Mouse (Mus musculus) stomach, embryonic 16.5 days (tissue): ENCODE results near the gene Arrb1. TPM values are rescaled to one million over a fixed set of nuclear protein-coding genes. Genes with fewer than 3 reads are reported as not detected.
A peak's percentile ranks its signal among the peaks of the same experiment; 100 is the strongest.

Experiments used
- ATAC-seq: fragments of 200-750 bp; cut with Nextera tagmentation; 2 replicates; pipeline ENCODE4 v1.8.0; 2017; ENCODE audit warnings: moderate number of reproducible peaks, moderate TSS enrichment; ENCODE audit not compliant: insufficient read depth, low FRiP score
- H3K27ac ChIP-seq: fragments of 300-500 bp; sonication (generic); 2 replicates; pipeline ENCODE4 v1.5.1; 2014; ENCODE audit warnings: low read length
- H3K27me3 ChIP-seq: fragments of 300-500 bp; sonication (generic); 2 replicates; pipeline ENCODE4 v1.6.1; 2014; ENCODE audit warnings: low read length, control low read depth, mixed read lengths; ENCODE audit not compliant: control insufficient read depth, insufficient read depth
- H3K36me3 ChIP-seq: fragments of 300-500 bp; sonication (generic); 2 replicates; pipeline ENCODE4 v1.6.1; 2014; ENCODE audit warnings: low read length; ENCODE audit not compliant: control insufficient read depth, insufficient read depth
- H3K4me1 ChIP-seq: fragments of 300-500 bp; sonication (generic); 2 replicates; pipeline ENCODE4 v1.6.1; 2014; ENCODE audit warnings: low read length, control low read depth, mixed read lengths; ENCODE audit not compliant: control insufficient read depth, insufficient read depth
- H3K4me2 ChIP-seq: fragments of 300-500 bp; sonication (generic); 2 replicates; pipeline ENCODE4 v1.6.1; 2014; ENCODE audit warnings: low read depth, low read length, mixed read lengths
- H3K4me3 ChIP-seq: fragments of 300-500 bp; sonication (generic); replicated peaks from 2 replicates; pipeline ENCODE4 v1.5.1; 2014; ENCODE audit warnings: mild to moderate bottlenecking, low read length
- H3K9ac ChIP-seq: fragments of 300-500 bp; sonication (generic); 2 replicates; pipeline ENCODE4 v1.6.1; 2014; ENCODE audit warnings: low read length
- H3K9me3 ChIP-seq: fragments of 300-500 bp; sonication (generic); replicated peaks from 2 replicates; pipeline ENCODE4 v1.6.1; 2016; ENCODE audit warnings: low read length, control low read depth; ENCODE audit not compliant: control insufficient read depth
- WGBS: fragments of 180-500 bp; shearing (Covaris S2); extraction: QIAGEN DNeasy Blood & Tissue Kit; methylation state at CpG from one replicate; pipeline ENCODE4 v1.1.7; 2014; 5-methylcytosine and 5-hydroxymethylcytosine counted together
- polyA plus RNA-seq: library from polyadenylated mRNA; unstranded; fragments of >200 nt; fragmentation: Nextera tagmentation; extraction: Ambion mirVana; gene quantifications from 2 replicates; pipeline ENCODE4 v1.2.1, GENCODE M21; 2015

Gene Arrb1
- polyA plus RNA-seq, 1 experiment from 2014 or later: 13.6 TPM

DNA sequence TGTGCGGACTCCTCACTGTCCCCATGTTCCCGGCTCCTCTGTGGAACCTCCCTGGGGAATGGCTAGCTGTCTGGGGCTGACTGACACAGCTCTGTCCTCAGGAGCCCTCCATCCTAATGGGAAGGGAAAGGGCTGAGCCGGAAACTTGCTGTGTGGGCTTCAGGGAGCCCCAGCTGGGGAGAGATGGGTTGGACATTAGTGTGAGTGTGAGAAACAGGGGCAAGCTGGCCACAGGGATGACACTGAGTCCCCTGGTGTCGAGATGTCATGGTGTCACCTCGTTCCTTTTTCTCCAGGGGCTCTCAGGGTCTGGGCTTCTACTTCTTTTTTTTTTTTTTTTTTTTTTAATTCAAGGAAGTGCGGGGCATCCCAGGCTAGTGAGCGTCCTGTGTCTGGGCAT lies 47.0 kb downstream of the Arrb1 start:
- H3K27ac ChIP-seq: no peak overlapping the region
- H3K36me3 ChIP-seq: no peaks in the 10 kb centered on the region
- no peak overlapping the region for H3K9ac ChIP-seq
- H3K27me3 ChIP-seq: no peaks in the 10 kb centered on the region
- no peak for ATAC-seq
- H3K4me2 ChIP-seq: no peak overlapping the region
- no peak overlapping the region for H3K4me3 ChIP-seq
- no peaks in the 10 kb centered on the region for H3K9me3 ChIP-seq
- 66% methylated on average over 7 of the region's 7 CpGs for WGBS
- H3K4me1 ChIP-seq: no peaks in the 10 kb centered on the region

- H3K4me2 ChIP-seq: no peak overlapping the region
- 63% methylated on average over 4 of the region's 4 CpGs for WGBS
- no peaks in the 10 kb centered on the region for H3K9me3 ChIP-seq
- no peak overlapping the region for H3K9ac ChIP-seq
- no peaks in the 10 kb centered on the region for H3K4me1 ChIP-seq
- H3K4me3 ChIP-seq: no peak overlapping the region
- no peak for ATAC-seq
- no peak overlapping the region for H3K27ac ChIP-seq
- no peaks in the 10 kb centered on the region for H3K27me3 ChIP-seq
- no peaks in the 10 kb centered on the region for H3K36me3 ChIP-seq
Measured at GRCm38 (mm10) chr7:99582867-99583266, 47.6 kb downstream of the Arrb1 start.

DNA sequence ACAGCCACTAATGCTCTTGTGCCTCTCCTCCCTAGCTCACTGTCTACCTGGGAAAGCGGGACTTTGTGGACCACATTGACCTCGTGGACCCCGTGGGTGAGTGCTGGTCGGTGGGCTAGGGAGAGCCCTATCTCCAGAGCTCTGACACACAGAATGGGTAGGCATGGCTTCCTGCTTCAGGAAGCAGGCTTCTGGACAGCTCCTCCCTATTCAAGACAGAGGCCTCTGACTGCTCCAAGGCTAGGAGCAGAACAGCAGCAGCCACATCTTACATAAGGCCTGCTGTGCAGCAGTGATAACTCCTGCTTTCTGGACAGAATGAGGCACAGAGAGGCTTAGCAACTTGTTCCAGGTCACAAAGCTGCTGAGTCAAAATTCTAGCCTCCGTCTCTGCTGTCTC lies 48.4 kb downstream of the Arrb1 start:
- H3K27ac ChIP-seq: no peak overlapping the region
- H3K36me3 ChIP-seq: no peaks in the 10 kb centered on the region
- ATAC-seq: no peak
- H3K9ac ChIP-seq: no peak overlapping the region
- H3K4me3 ChIP-seq: no peak overlapping the region
- H3K27me3 ChIP-seq: no peaks in the 10 kb centered on the region
- H3K9me3 ChIP-seq: no peaks in the 10 kb centered on the region
- WGBS: 76% methylated on average over 5 of the region's 5 CpGs
- H3K4me1 ChIP-seq: no peaks in the 10 kb centered on the region
- no peak overlapping the region for H3K4me2 ChIP-seq

DNA sequence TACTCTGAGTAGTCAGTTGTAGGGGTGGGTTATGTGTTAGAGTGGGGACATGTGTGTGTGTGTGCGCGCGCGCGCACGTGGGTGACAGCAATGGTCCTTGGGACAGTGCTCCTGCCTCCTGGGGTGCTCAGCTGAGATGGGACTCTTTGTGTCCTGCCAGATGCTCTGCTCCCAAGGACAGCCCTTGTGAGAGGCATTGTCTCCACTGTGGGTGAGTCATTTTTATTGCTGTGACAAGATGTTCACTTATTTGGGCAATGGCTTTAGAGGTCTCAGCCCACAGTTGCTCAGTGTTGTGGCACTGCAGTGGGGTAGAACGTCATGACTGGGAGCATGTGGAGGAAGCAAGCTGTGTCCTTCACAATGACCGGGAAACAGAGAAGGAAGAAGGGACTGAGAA lies 50.7 kb downstream of the Arrb1 start:
- Histone ChIP-seq H3K27ac (no peak overlapping the region), H3K4me3 (no peak overlapping the region), H3K27me3 (no peaks in the 10 kb centered on the region), H3K4me2 (no peak overlapping the region), H3K9ac (no peak overlapping the region), H3K9me3 (no peaks in the 10 kb centered on the region), H3K4me1 (no peaks in the 10 kb centered on the region), H3K36me3 (no peaks in the 10 kb centered on the region)
- no peak for ATAC-seq
- WGBS: 90% methylated on average over 8 of the region's 8 CpGs

DNA sequence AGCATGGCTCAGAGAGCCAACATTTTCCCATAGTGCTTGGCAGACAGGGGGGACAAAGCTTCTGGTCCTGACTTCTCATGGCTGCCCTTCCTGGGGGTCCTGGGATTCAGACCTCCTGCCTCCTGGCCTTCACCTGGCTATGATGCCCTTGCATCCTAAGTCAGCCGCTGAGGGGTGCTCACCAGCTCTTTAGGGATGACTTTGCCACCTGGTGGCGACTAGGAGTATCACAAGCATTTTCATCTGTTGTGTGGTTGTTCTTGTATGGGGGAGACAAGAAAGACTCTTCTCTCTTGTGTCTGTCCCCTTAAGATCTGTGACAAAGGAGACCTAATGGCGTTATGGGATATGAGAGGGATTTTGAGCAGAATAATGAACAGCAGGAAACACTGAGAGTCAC lies 54.8 kb downstream of the Arrb1 start:
- Histone ChIP-seq H3K4me1 (no peaks in the 10 kb centered on the region; the same call in 1 of the 2 replicates), H3K36me3 (no peaks in the 10 kb centered on the region), H3K4me3 (no peak overlapping the region), H3K27me3 (no peaks in the 10 kb centered on the region), H3K9ac (no peak overlapping the region), H3K9me3 (no peaks in the 10 kb centered on the region), H3K4me2 (no peak overlapping the region), H3K27ac (no peak overlapping the region)
- 19% methylated on average over 3 of the region's 3 CpGs for WGBS
- ATAC-seq: no peak

GRCm38 (mm10) chr7:99590646-99591045 lies 55.4 kb downstream of the Arrb1 start:
- no peak overlapping the region for H3K27ac ChIP-seq
- H3K9me3 ChIP-seq: no peaks in the 10 kb centered on the region
- no peaks in the 10 kb centered on the region; the same call in 1 of the 2 replicates for H3K4me1 ChIP-seq
- H3K4me2 ChIP-seq: no peak overlapping the region
- no peak overlapping the region for H3K9ac ChIP-seq
- no peaks in the 10 kb centered on the region for H3K27me3 ChIP-seq
- ATAC-seq: no peak
- H3K36me3 ChIP-seq: no peaks in the 10 kb centered on the region
- 82% methylated on average over 5 of the region's 5 CpGs for WGBS
- H3K4me3 ChIP-seq: no peak overlapping the region

DNA sequence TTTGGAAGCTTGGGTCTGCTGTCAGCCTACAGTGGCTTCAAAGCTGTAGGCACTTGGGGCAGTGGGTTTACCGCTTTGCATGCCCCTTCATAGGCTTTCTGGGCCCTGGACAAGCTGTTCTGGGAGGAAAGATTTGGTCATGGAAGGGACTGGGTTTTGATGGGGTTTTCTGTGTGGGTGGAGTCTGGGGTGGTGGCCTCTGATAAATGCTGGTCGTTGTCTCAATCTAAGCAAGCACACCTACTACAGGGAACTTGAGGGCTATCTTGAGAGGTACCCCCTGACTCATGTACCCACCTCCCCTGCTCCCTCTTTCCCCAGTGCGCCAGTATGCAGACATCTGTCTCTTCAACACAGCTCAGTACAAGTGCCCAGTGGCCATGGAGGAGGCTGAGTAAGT lies 57.4 kb downstream of the Arrb1 start:
- ATAC-seq: no peak

GRCm38 (mm10) chr7:99593868-99594803 lies 58.9 kb downstream of the Arrb1 start:
- H3K27ac ChIP-seq: no peak overlapping the region
- WGBS: 79% methylated on average over 15 of the region's 15 CpGs
- H3K36me3 ChIP-seq: no peaks in the 10 kb centered on the region
- no peak overlapping the region for H3K4me2 ChIP-seq
- H3K27me3 ChIP-seq: no peaks in the 10 kb centered on the region
- peak; percentile 39; the same call in 1 of the 2 replicates for ATAC-seq
- H3K9ac ChIP-seq: no peak overlapping the region
- H3K4me1 ChIP-seq: no peaks in the 10 kb centered on the region; the same call in 1 of the 2 replicates
- H3K4me3 ChIP-seq: no peak overlapping the region
- no peaks in the 10 kb centered on the region for H3K9me3 ChIP-seq

More for the DNA sequence above, 57.4 kb downstream of the Arrb1 start:
- WGBS: 88% methylated on average over 3 of the region's 3 CpGs
- Histone ChIP-seq H3K27ac (no peak overlapping the region), H3K9ac (no peak overlapping the region), H3K9me3 (no peaks in the 10 kb centered on the region), H3K4me3 (no peak overlapping the region), H3K36me3 (no peaks in the 10 kb centered on the region), H3K4me2 (no peak overlapping the region), H3K4me1 (no peaks in the 10 kb centered on the region; the same call in 1 of the 2 replicates), H3K27me3 (no peaks in the 10 kb centered on the region)

- H3K27ac ChIP-seq: no peak overlapping the region
- H3K4me2 ChIP-seq: no peak overlapping the region
- H3K9ac ChIP-seq: no peak overlapping the region
- H3K9me3 ChIP-seq: no peaks in the 10 kb centered on the region
- H3K4me3 ChIP-seq: no peak overlapping the region
- no peaks in the 10 kb centered on the region; the same call in 1 of the 2 replicates for H3K4me1 ChIP-seq
- no peaks in the 10 kb centered on the region for H3K36me3 ChIP-seq
- 76% methylated on average over 4 of the region's 4 CpGs for WGBS
- no peak for ATAC-seq
- H3K27me3 ChIP-seq: no peaks in the 10 kb centered on the region
Measured at GRCm38 (mm10) chr7:99598722-99599121, 63.5 kb downstream of the Arrb1 start.
